Mouse (Mus musculus) liver, adult 2 months (tissue): ENCODE measurements around the gene Mill2. TPM values are rescaled to one million over a fixed set of nuclear protein-coding genes. Genes with fewer than 3 reads are reported as not detected.

Experiments used
- DNase-seq: peaks from one replicate; pipeline ENCODE4 v3.0.0-alpha.2; 2011; ENCODE audit warnings: low read depth, low spot score; ENCODE audit errors: extremely low read depth
- H3K27ac ChIP-seq: fragments of 200-500 bp; replicated peaks from 2 replicates; pipeline ENCODE4 v1.5.1; 2012; ENCODE audit warnings: low read depth, mild to moderate bottlenecking, control low read depth, inconsistent platforms, low read length; ENCODE audit not compliant: insufficient read depth
- H3K27me3 ChIP-seq: fragments of 200-500 bp; 2 replicates; pipeline ENCODE4 v1.6.1; 2012; ENCODE audit warnings: mild to moderate bottlenecking, moderate library complexity, low read length, inconsistent platforms; ENCODE audit not compliant: control insufficient read depth, insufficient read depth
- H3K36me3 ChIP-seq: fragments of 200-500 bp; 2 replicates; pipeline ENCODE4 v1.6.1; 2012; ENCODE audit warnings: low read length, inconsistent platforms; ENCODE audit not compliant: control insufficient read depth, insufficient read depth
- H3K4me1 ChIP-seq: fragments of 200-500 bp; 2 replicates; pipeline ENCODE4 v1.6.1; 2011; ENCODE audit warnings: low read length; ENCODE audit not compliant: control insufficient read depth, insufficient read depth
- H3K4me3 ChIP-seq: fragments of 200-500 bp; 2 replicates; pipeline ENCODE4 v1.5.1; 2011; ENCODE audit warnings: low read depth, mild to moderate bottlenecking, control low read depth, low read length, moderate library complexity; ENCODE audit not compliant: insufficient read depth
- H3K79me2 ChIP-seq: fragments of 200-500 bp; 2 replicates; pipeline ENCODE4 v1.6.1; 2012; ENCODE audit warnings: inconsistent platforms, mild to moderate bottlenecking, low read length, moderate library complexity; ENCODE audit not compliant: control insufficient read depth, insufficient read depth
- H3K9ac ChIP-seq: fragments of 200-500 bp; 2 replicates; pipeline ENCODE4 v1.6.1; 2012; ENCODE audit warnings: low read depth, mild to moderate bottlenecking, control low read depth, inconsistent platforms, low read length
- CTCF ChIP-seq: fragments of 200-500 bp; IDR thresholded peaks from 2 replicates; pipeline ENCODE4 v1.5.1; 2011; ENCODE audit warnings: low read depth, low read length, control low read depth
- POLR2A ChIP-seq: fragments of 200-500 bp; IDR thresholded peaks from 2 replicates; pipeline ENCODE4 v1.6.1; 2011; ENCODE audit warnings: low read length, control low read depth; ENCODE audit not compliant: insufficient read depth; ENCODE audit errors: extremely low read depth
- WGBS: fragments of 180-500 bp; shearing (Covaris S2); methylation state at CpG from one replicate; pipeline ENCODE4 v1.1.7; 2018; 5-methylcytosine and 5-hydroxymethylcytosine counted together
- polyA plus RNA-seq: library from polyadenylated mRNA; depleted of rRNA; stranded (reverse); fragments of >200 nt; gene quantifications from 2 replicates; pipeline ENCODE4 v1.2.3, GENCODE M21; 2012
- total RNA-seq: library from RNA; depleted of rRNA; stranded (reverse); fragments of >200 nt; gene quantifications from 2 replicates; pipeline ENCODE4 v1.2.3, GENCODE M21; 2014

The Mill2 gene
- total and polyA plus RNA-seq, 2 experiments = 0.37 to 0.83 TPM

GRCm38 (mm10) chr7:18893651-18894430 lies 54.1 kb downstream of the Mill2 start:
- Histone ChIP-seq H3K27ac (no peak overlapping the region), H3K36me3 (no peaks in the 10 kb centered on the region), H3K27me3 (no peaks in the 10 kb centered on the region), H3K4me3 (peak overlapping the region; percentile 54; the same call in 1 of the 2 replicates), H3K4me1 (peaks cover 10% of the 10 kb centered on the region; the same call in 1 of the 2 replicates), H3K79me2 (no peaks in the 10 kb centered on the region), H3K9ac (peak overlapping the region; percentile 61)
- no peak for TF ChIP-seq CTCF
- TF ChIP-seq POLR2A = 0 out of 2 replicates have a peak, but pooled peaks have one; percentile 3
- peak; percentile 49 for DNase-seq
- 12% methylated on average over 41 of the region's 41 CpGs for WGBS

DNA sequence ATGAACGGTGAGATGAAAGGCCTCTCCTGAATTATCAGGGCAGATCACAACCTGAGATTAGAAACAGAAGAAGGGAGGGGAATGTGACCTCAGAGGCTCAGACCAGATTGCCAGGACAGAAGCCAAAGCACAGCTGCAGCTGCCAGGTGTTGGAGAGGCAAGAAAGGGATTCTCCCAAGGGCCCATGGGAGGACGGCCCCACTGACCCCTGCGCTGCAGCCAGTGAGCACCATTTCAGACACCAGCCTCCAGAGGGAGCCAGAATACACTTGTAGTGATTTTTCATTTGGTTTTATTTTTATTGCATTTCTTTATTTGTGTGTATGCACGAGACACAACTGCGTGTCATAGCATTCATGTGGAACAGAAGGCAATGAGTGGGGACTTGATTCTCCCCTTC lies 56.8 kb downstream of the Mill2 start:
- Histone ChIP-seq H3K27ac (no peak overlapping the region), H3K79me2 (no peaks in the 10 kb centered on the region), H3K4me1 (peaks cover 10% of the 10 kb centered on the region; the same call in 1 of the 2 replicates), H3K4me3 (no peak overlapping the region), H3K36me3 (no peaks in the 10 kb centered on the region), H3K27me3 (no peaks in the 10 kb centered on the region), H3K9ac (no peak overlapping the region)
- WGBS = 18% methylated on average over 5 of the region's 5 CpGs
- peak; percentile 70 for DNase-seq
- no peak for TF ChIP-seq POLR2A
- peak; percentile 71 for TF ChIP-seq CTCF

GRCm38 (mm10) chr7:18900513-18900912 lies 60.7 kb downstream of the Mill2 start:
- Histone ChIP-seq H3K9ac (no peak overlapping the region), H3K27ac (no peak overlapping the region), H3K79me2 (no peaks in the 10 kb centered on the region), H3K27me3 (no peaks in the 10 kb centered on the region), H3K36me3 (no peaks in the 10 kb centered on the region), H3K4me1 (no peaks in the 10 kb centered on the region), H3K4me3 (no peak overlapping the region)
- WGBS = 85% methylated on average over 2 of the region's 2 CpGs
- no peak for DNase-seq
- TF ChIP-seq CTCF (no peak), POLR2A (no peak)

DNA sequence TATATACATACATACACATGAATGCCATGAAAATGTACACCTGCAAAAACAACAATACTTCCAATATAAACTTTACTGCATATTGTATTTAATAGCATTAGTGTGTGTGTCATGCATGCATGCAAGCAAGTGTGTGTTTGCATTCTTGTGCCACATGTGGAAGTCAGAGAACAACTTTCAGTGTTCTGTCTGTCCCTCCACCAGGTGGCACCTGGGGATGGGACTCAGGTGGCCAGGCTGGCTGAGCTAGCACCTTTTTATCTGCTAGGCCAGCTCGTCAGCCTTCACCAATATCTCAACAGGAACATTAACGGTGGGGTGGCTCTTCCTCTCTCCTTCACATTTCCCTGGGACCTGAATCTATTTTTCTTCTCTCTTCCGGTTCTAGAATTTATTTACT lies 62.7 kb downstream of the Mill2 start:
- peaks cover 3% of the 10 kb centered on the region; the same call in 1 of the 2 replicates for H3K79me2 ChIP-seq
- no peak overlapping the region for H3K27ac ChIP-seq
- H3K4me3 ChIP-seq = no peak overlapping the region
- H3K27me3 ChIP-seq = no peaks in the 10 kb centered on the region
- WGBS = 58% methylated on average over 3 of the region's 3 CpGs
- H3K36me3 ChIP-seq = no peaks in the 10 kb centered on the region
- no peak for DNase-seq
- no peak overlapping the region for H3K9ac ChIP-seq
- TF ChIP-seq POLR2A = no peak
- peak; percentile 29; the same call in 1 of the 2 replicates for TF ChIP-seq CTCF
- H3K4me1 ChIP-seq = no peaks in the 10 kb centered on the region

DNA sequence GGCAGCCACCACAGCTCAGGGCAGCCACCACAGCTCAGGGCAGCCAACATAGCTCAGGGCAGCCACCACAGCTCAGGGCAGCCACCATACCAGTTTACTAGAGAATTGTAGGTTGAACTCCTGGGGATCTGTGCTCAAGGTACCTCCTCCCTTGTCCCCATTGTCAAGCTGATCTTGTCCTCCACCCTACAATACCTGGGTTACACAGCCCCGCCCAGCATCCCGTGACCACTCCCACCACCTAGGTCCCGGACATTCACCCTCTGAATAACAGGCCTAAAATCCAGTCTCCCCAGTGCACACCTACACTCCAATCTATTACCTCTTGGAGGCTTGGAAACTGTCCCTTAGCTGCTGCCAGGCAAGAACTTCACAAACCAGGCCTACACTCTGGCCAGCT lies 65.2 kb downstream of the Mill2 start:
- Histone ChIP-seq H3K4me1 (no peaks in the 10 kb centered on the region), H3K36me3 (no peaks in the 10 kb centered on the region), H3K4me3 (no peak overlapping the region), H3K79me2 (peaks cover 3% of the 10 kb centered on the region; the same call in 1 of the 2 replicates), H3K27me3 (no peaks in the 10 kb centered on the region), H3K9ac (no peak overlapping the region), H3K27ac (no peak overlapping the region)
- 91% methylated on average over 3 of the region's 3 CpGs for WGBS
- TF ChIP-seq CTCF (no peak), POLR2A (no peak)
- DNase-seq = no peak

GRCm38 (mm10) chr7:18909797-18910196 lies 70.0 kb downstream of the Mill2 start:
- TF ChIP-seq CTCF (no peak), POLR2A (no peak)
- Histone ChIP-seq H3K9ac (peak overlapping the region; percentile 75), H3K4me1 (peaks cover 3% of the 10 kb centered on the region; the same call in 1 of the 2 replicates), H3K27ac (no peak overlapping the region), H3K27me3 (no peaks in the 10 kb centered on the region), H3K4me3 (peak overlapping the region; percentile 63), H3K79me2 (peaks cover 3% of the 10 kb centered on the region; the same call in 1 of the 2 replicates), H3K36me3 (no peaks in the 10 kb centered on the region)
- DNase-seq = peak; percentile 14
- 4% methylated on average over 17 of the region's 17 CpGs for whole genome bisulfite sequencing
